Mouse (Mus musculus): ENCODE results near the gene H2-T22. TPM values are rescaled to one million over a fixed set of nuclear protein-coding genes. Genes with fewer than 3 reads are reported as not detected.
"Not testable (repeated sequence)": the region's sequence is repeated elsewhere in the genome, so short reads cannot be mapped to it uniquely, and the experiment has no call there.

The H2-T22 gene
- polyA plus RNA-seq, 1 experiment from 2014 or later: 16.1 TPM

DNA sequence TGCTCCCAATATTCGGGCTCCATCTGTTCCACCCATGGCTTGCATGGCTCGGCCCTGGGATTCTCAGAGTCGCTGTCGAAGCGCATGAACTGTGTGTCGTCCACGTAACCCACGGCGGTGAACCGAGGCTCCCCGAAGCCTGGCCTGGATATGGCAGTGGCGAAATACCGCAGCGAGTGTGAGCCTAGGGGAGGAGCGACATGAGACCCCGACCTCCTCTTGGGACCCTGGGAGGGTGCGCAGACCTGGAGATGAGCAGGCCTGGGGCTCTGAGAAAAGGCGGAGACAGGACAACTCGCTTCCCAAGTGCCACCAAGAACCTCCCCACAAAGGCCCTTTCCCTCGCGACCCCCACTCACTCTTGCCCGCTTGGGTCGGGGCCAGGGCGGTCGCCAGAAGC, 15.4 kb upstream of the H2-T22 start:
- H3K36me3 ChIP-seq (ENCODE audit: control insufficient read depth, insufficient read depth, low read length); H3K4me1 ChIP-seq (ENCODE audit: control insufficient read depth, insufficient read depth, low read length); H3K27me3 ChIP-seq (replicated peaks; ENCODE audit: control insufficient read depth, insufficient read depth, low read length); H3K9ac ChIP-seq (ENCODE audit: low read depth, low read length); H3K4me3 ChIP-seq (ENCODE audit: low read length); H3K9me3 ChIP-seq (ENCODE audit: control insufficient read depth, low read length); H3K4me2 ChIP-seq (ENCODE audit: low read depth, low read length): not testable (repeated sequence)
- ATAC-seq: peak; percentile 15
- H3K27ac ChIP-seq (ENCODE audit: low read length): peak overlapping the region; percentile 48; the same call in 1 of the 2 replicates
- WGBS: 88% methylated on average over 24 of the region's 25 CpGs

DNA sequence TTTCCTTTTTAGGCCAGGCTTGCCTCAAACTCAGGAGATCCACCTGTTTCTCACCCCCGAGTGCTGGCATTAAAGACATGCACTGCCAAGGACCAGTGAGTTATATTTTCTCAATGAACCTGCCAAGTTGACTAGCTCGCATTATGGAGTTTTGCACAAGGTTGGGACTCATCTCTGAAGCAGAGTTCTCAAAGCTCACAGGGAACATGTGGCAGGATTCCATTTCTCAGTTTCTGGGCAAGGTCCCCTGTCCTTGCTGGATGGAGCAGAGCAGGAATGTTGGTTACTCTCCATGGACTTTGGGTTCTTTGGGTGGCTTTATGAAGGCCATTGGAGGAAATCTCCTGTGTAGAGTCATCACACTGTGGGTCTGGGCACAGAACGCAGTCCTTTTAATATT, 739 bp upstream of the H2-T22 start:
- H3K36me3 ChIP-seq (ENCODE audit: control insufficient read depth, insufficient read depth, low read length): no peaks in the 10 kb centered on the region
- 0 out of 2 replicates have a peak, but pooled peaks cover 3% of the 10 kb centered on the region for H3K4me1 ChIP-seq (ENCODE audit: control insufficient read depth, insufficient read depth, low read length)
- H3K4me3 ChIP-seq (ENCODE audit: low read length): peak overlapping the region; percentile 40
- no peaks in the 10 kb centered on the region for H3K9me3 ChIP-seq (ENCODE audit: control insufficient read depth, low read length)
- H3K9ac ChIP-seq (ENCODE audit: low read depth, low read length): peak overlapping the region; percentile 60
- no peak overlapping the region for H3K27ac ChIP-seq (ENCODE audit: low read length)
- no peaks in the 10 kb centered on the region for H3K27me3 ChIP-seq (replicated peaks; ENCODE audit: control insufficient read depth, insufficient read depth, low read length)
- WGBS: 83% methylated on average over 3 of the region's 3 CpGs
- H3K4me2 ChIP-seq (ENCODE audit: low read depth, low read length): peak overlapping the region; percentile 45
- ATAC-seq: no peak; the same call in 1 of the 2 replicates

DNA sequence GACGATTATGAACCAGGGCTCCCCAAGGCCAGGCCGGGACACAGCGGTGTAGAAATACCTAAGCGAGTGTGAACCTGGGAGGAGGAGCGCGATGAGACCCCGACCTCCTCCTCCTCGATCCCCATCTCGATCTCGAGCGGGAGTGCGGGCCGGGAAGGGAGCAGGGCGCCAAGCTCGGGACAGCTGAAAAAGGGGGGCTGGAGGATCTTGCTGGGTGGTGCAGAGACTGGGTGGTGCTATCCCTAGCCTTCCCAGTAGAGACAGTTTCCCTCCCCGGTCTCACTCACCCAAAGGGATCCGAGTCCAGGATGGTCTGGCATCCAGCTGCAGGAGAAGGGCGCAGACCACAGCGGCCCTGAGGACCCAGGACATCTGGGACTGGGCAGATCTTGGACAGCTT, 492 bp downstream of the H2-T22 start:
- Histone ChIP-seq H3K4me2 (ENCODE audit: low read depth, low read length) (peak overlapping the region; percentile 74), H3K4me3 (ENCODE audit: low read length) (peak overlapping the region; percentile 40), H3K9ac (ENCODE audit: low read depth, low read length) (peak overlapping the region; percentile 55)
- H3K9me3 ChIP-seq (ENCODE audit: control insufficient read depth, low read length); H3K27me3 ChIP-seq (replicated peaks; ENCODE audit: control insufficient read depth, insufficient read depth, low read length); H3K36me3 ChIP-seq (ENCODE audit: control insufficient read depth, insufficient read depth, low read length); H3K4me1 ChIP-seq (ENCODE audit: control insufficient read depth, insufficient read depth, low read length); H3K27ac ChIP-seq (ENCODE audit: low read length): not testable (repeated sequence)
- peak; percentile 79 for ATAC-seq
- under 1% methylated on average over 19 of the region's 19 CpGs for WGBS

DNA sequence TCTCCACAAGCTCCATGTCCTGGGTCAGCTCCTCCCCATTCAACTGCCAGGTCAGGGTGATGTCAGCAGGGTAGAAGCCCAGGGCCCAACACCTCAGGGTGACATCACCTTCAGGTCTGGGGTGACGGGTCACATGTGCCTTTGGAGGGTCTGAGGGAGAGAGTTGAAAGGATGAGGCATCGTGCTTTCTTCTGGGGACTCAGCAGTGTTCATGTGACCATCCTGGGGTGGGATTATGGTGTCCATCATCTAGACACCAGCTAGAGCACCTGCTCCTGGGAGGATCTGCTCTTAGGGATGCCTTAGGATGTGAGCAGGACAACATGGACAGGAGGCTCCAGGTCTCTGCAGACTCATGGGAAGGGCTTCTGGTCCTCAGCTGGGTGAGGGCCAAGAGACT, 1.9 kb downstream of the H2-T22 start:
- not testable (repeated sequence) for ATAC-seq; H3K9ac ChIP-seq (ENCODE audit: low read depth, low read length); H3K4me1 ChIP-seq (ENCODE audit: control insufficient read depth, insufficient read depth, low read length); H3K4me2 ChIP-seq (ENCODE audit: low read depth, low read length); H3K9me3 ChIP-seq (ENCODE audit: control insufficient read depth, low read length); H3K36me3 ChIP-seq (ENCODE audit: control insufficient read depth, insufficient read depth, low read length); H3K27me3 ChIP-seq (replicated peaks; ENCODE audit: control insufficient read depth, insufficient read depth, low read length); H3K27ac ChIP-seq (ENCODE audit: low read length); H3K4me3 ChIP-seq (ENCODE audit: low read length)
- WGBS: 90% methylated on average over 2 of the region's 2 CpGs

DNA sequence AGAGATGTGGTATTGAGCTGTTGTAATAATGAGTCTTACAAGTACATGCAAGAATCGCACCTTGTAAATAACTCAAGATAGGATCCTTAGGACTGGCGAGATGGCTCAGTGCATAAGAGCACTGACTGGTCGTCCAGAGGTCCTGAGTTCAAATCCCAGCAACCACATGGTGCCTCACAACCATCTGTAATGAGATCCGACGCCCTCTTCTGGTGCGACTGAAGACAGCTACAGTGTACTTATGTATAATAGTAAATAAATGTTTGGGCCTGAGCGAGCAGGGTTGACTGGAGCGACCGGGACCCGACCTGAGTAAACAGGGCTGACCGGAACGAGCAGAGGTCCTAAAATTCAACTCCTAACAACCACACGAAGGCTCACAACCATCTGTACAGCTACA, 6.4 kb downstream of the H2-T22 start:
- ATAC-seq; H3K9ac ChIP-seq (ENCODE audit: low read depth, low read length); H3K4me1 ChIP-seq (ENCODE audit: control insufficient read depth, insufficient read depth, low read length); H3K4me3 ChIP-seq (ENCODE audit: low read length); H3K4me2 ChIP-seq (ENCODE audit: low read depth, low read length); H3K9me3 ChIP-seq (ENCODE audit: control insufficient read depth, low read length); H3K27ac ChIP-seq (ENCODE audit: low read length); H3K36me3 ChIP-seq (ENCODE audit: control insufficient read depth, insufficient read depth, low read length); H3K27me3 ChIP-seq (replicated peaks; ENCODE audit: control insufficient read depth, insufficient read depth, low read length): not testable (repeated sequence)
- WGBS: 86% methylated on average over 13 of the region's 13 CpGs

DNA sequence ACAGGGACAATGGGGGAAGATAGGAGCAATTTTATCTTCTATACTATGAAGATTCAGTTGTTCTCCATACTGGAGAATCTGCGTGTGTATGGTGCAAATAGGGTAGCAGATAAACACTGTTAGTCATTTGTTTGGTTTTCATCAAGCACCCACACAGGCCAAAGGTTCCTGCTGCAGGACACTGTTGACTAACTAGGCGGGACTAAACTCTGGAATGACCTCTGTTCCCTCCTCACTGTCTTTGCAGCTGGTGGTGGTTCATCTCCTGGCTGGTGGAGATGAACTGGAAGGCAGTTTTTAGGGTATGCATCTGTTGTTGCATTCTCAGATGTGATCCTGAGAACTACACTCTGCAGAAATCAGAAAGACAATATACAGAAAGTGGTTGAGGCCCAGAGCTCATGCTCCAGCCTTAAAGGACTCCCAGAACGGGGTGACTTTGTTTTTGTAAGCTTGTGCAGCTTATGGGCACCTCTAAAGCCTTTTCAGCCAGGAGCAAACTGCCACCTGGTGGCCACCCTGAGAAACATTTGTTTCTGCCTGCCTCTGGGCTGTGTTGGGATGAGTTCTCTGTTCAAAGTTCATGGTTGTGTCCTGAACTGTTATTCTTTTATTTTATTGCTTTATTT, 7.4 kb downstream of the H2-T22 start:
- H3K4me1 ChIP-seq (ENCODE audit: control insufficient read depth, insufficient read depth, low read length); H3K9me3 ChIP-seq (ENCODE audit: control insufficient read depth, low read length); H3K27me3 ChIP-seq (replicated peaks; ENCODE audit: control insufficient read depth, insufficient read depth, low read length); H3K9ac ChIP-seq (ENCODE audit: low read depth, low read length); H3K4me3 ChIP-seq (ENCODE audit: low read length); H3K27ac ChIP-seq (ENCODE audit: low read length); H3K36me3 ChIP-seq (ENCODE audit: control insufficient read depth, insufficient read depth, low read length); H3K4me2 ChIP-seq (ENCODE audit: low read depth, low read length): not testable (repeated sequence)
- 22% methylated on average over 3 of the region's 3 CpGs for WGBS
- peak; percentile 51 for ATAC-seq

DNA sequence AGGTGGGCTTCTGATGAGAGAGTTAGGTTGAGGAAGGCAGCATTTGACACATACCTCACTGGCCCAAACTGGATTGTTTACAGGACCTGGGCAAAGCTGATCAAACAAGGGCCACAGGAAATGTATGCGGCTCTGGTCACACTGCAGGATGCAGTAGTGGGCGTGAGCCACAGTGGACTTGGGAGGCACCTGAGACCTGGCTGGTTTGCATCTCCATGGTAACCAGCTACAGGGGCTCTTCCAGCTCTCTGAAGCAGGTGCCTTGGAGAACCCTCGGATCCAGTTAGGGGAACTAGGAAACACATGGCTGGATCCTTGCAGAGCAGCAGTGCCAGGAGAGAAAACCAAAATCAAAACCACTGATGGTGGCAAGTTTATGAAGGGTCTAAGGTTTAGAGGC, 8.0 kb downstream of the H2-T22 start:
- H3K9me3 ChIP-seq (ENCODE audit: control insufficient read depth, low read length); H3K27ac ChIP-seq (ENCODE audit: low read length); H3K9ac ChIP-seq (ENCODE audit: low read depth, low read length); H3K36me3 ChIP-seq (ENCODE audit: control insufficient read depth, insufficient read depth, low read length); H3K4me2 ChIP-seq (ENCODE audit: low read depth, low read length); ATAC-seq; H3K4me3 ChIP-seq (ENCODE audit: low read length); H3K27me3 ChIP-seq (replicated peaks; ENCODE audit: control insufficient read depth, insufficient read depth, low read length); H3K4me1 ChIP-seq (ENCODE audit: control insufficient read depth, insufficient read depth, low read length): not testable (repeated sequence)
- WGBS: 54% methylated on average over 3 of the region's 3 CpGs

DNA sequence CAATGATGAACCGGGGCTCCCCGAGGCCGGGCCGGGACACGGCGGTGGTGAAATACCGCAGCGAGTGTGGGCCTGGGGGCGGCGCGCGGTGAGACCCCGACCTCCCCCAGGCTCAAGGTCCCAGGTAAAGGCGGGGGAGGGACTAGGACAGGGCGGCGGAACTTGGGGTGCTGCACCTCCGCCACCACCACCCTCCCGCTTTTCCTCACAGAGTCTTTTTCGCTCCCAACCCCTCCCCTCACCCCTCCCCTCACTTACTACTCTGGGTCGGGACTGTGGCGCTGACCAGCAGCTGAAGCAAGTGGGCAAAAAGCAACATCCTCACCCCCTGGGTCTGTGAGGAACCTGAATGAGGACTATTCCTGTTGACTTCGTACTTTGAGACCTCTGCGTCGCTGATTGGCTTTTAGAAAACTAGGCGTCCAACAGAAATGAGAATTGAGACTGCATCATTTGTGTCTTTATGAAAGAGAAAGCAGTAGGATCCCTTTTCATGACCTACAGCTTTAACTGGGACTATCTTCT, 10.1 kb downstream of the H2-T22 start, which contains the start of gene H2-T23:
TSS of gene H2-T23 (minus strand) at position 505 of the 525 bp plus-strand sequence.
- Histone ChIP-seq H3K4me3 (ENCODE audit: low read length) (peak within 1 kb of the TSS; percentile 59), H3K9ac (ENCODE audit: low read depth, low read length) (peak within 1 kb of the TSS; percentile 65), H3K4me2 (ENCODE audit: low read depth, low read length) (peak within 1 kb of the TSS; percentile 81)
- H3K27ac ChIP-seq (ENCODE audit: low read length); H3K27me3 ChIP-seq (replicated peaks; ENCODE audit: control insufficient read depth, insufficient read depth, low read length); H3K9me3 ChIP-seq (ENCODE audit: control insufficient read depth, low read length); H3K36me3 ChIP-seq (ENCODE audit: control insufficient read depth, insufficient read depth, low read length); H3K4me1 ChIP-seq (ENCODE audit: control insufficient read depth, insufficient read depth, low read length): not testable (repeated sequence)
- WGBS: 3% methylated on average over 25 of the region's 25 CpGs
- peak; percentile 70 for ATAC-seq

DNA sequence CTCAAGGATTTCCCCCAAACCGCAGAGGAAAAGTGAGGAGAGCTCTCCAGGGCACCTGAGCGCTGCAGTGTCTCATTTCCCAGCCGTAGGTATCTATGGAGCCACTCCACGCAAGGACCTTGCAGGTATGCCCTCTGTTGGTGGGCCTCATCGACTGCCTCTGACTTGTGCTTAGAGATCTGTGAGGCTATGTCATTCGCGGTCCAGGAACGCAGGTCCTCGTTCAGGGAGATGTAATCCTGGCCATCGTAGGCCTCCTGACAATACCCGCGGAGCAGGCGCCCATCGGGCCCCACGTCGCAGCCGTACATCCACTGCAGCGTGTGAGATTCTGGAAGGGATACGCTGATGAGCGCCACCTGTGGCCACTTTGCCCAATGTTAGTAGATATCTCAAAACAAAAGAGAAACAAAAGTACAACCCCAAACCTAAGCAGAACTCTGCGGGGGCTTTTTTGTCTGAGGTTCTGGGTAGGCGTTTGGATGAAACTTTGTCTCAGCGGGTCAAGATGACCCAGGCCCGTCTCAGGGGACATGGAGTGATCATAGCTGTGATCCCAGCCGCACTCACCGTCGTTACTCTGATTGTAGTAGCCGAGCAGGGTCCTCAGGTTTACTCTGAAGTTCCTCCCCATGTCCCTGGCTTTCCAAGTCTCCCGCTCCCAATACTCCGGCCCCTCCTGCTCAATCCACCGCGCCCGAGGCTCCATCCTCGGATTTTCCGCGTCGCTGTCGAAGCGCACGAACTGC, 10.8 kb downstream of the H2-T22 start:
- Histone ChIP-seq H3K9ac (ENCODE audit: low read depth, low read length) (peak overlapping the region; percentile 65), H3K4me3 (ENCODE audit: low read length) (peak overlapping the region; percentile 59), H3K4me2 (ENCODE audit: low read depth, low read length) (peak overlapping the region; percentile 81)
- WGBS: 2% methylated on average over 40 of the region's 40 CpGs
- not testable (repeated sequence) for H3K9me3 ChIP-seq (ENCODE audit: control insufficient read depth, low read length); H3K27ac ChIP-seq (ENCODE audit: low read length); H3K4me1 ChIP-seq (ENCODE audit: control insufficient read depth, insufficient read depth, low read length); H3K27me3 ChIP-seq (replicated peaks; ENCODE audit: control insufficient read depth, insufficient read depth, low read length); H3K36me3 ChIP-seq (ENCODE audit: control insufficient read depth, insufficient read depth, low read length)
- ATAC-seq: peak; percentile 58
